In genomic region chr5:122304541-122304940, GRCm38 (mm10) we compare ENCODE assay signal across 12 mouse cellular contexts. TPM values are rescaled to one million over a fixed set of nuclear protein-coding genes. Genes with fewer than 3 reads are reported as not detected.
DNase-seq lines count a peak whose midpoint lies in the region; ATAC-seq and TF ChIP-seq lines count a peak whose summit lies in the region.
"Had no signal": no experiment of that assay in that cellular context is flagged by ENCODE, and none has a peak within 500 bp of the region (broad histone marks: within the 10 kb centered on the region; RNA-seq: fewer than 3 reads in every experiment).

No protein-coding gene starts in this region.

- peaks cover 12% of the 10 kb centered on the region for H3K36me3 ChIP-seq in heart, postnatal 0 days (replicated peaks; ENCODE audit: control insufficient read depth, insufficient read depth, low read length)
- peaks cover 9% of the 10 kb centered on the region; the same call in 1 of the 2 replicates for H3K36me3 ChIP-seq in lung, embryonic 15.5 days
- H3K36me3 ChIP-seq in embryonic facial prominence, embryonic 15.5 days, result peaks cover 8% of the 10 kb centered on the region; the same call in 1 of the 2 replicates
- no peaks in the 10 kb centered on the region; the same call in 1 of the 2 replicates for H3K36me3 ChIP-seq in stomach, embryonic 15.5 days

- no peak for TF ChIP-seq EP300 in heart, postnatal 0 days (IDR thresholded peaks at IDR 0.05; ENCODE audit: low read depth)

- H3K27me3 ChIP-seq in heart, postnatal 0 days (ENCODE audit: control insufficient read depth, insufficient read depth, low read length), result no peaks in the 10 kb centered on the region
- no peaks in the 10 kb centered on the region for H3K27me3 ChIP-seq in lung, embryonic 15.5 days
- no peaks in the 10 kb centered on the region for H3K27me3 ChIP-seq in embryonic facial prominence, embryonic 15.5 days
- no peaks in the 10 kb centered on the region for H3K27me3 ChIP-seq in stomach, embryonic 15.5 days (replicated peaks)

- H3K27ac ChIP-seq in heart, postnatal 0 days (ENCODE audit: low read depth), result peak overlapping the region; percentile 1; the same call in 1 of the 2 replicates
- peak overlapping the region; percentile 47; the same call in 1 of the 2 replicates for H3K27ac ChIP-seq in lung, embryonic 15.5 days
- H3K27ac ChIP-seq in embryonic facial prominence, embryonic 15.5 days (replicated peaks), result peak overlapping the region; percentile 61
- peak overlapping the region; percentile 69 for H3K27ac ChIP-seq in stomach, embryonic 15.5 days

- no peak overlapping the region for H3K9ac ChIP-seq in heart, postnatal 0 days (replicated peaks; ENCODE audit: low read depth, low read length)
- H3K9ac ChIP-seq in lung, embryonic 15.5 days, result no peak overlapping the region
- no peak overlapping the region for H3K9ac ChIP-seq in embryonic facial prominence, embryonic 15.5 days
- H3K9ac ChIP-seq in stomach, embryonic 15.5 days, result no peak overlapping the region

- H3K9me3 ChIP-seq in heart, postnatal 0 days (replicated peaks; ENCODE audit: control insufficient read depth, low read length), result no peaks in the 10 kb centered on the region
- no peaks in the 10 kb centered on the region for H3K9me3 ChIP-seq in lung, embryonic 15.5 days
- H3K9me3 ChIP-seq in embryonic facial prominence, embryonic 15.5 days (replicated peaks), result no peaks in the 10 kb centered on the region
- H3K9me3 ChIP-seq in stomach, embryonic 15.5 days, result no peaks in the 10 kb centered on the region

- no peak overlapping the region for H3K4me3 ChIP-seq in heart, postnatal 0 days (ENCODE audit: low read depth, low read length)
- no peak overlapping the region for H3K4me3 ChIP-seq in lung, embryonic 15.5 days
- no peak overlapping the region for H3K4me3 ChIP-seq in embryonic facial prominence, embryonic 15.5 days (replicated peaks)
- H3K4me3 ChIP-seq in stomach, embryonic 15.5 days (replicated peaks), result no peak overlapping the region

- 45% methylated on average over 6 of the region's 6 CpGs for WGBS in heart, postnatal 0 days
- WGBS in lung, embryonic 15.5 days, result 56% methylated on average over 6 of the region's 6 CpGs
- 64% methylated on average over 6 of the region's 6 CpGs for WGBS in embryonic facial prominence, embryonic 15.5 days
- 52% methylated on average over 6 of the region's 6 CpGs for WGBS in stomach, embryonic 15.5 days

- H3K4me1 ChIP-seq in heart, postnatal 0 days (ENCODE audit: control insufficient read depth, insufficient read depth), result peaks cover 39% of the 10 kb centered on the region
- H3K4me1 ChIP-seq in lung, embryonic 15.5 days, result peaks cover 25% of the 10 kb centered on the region
- peaks cover 36% of the 10 kb centered on the region for H3K4me1 ChIP-seq in embryonic facial prominence, embryonic 15.5 days
- peaks cover 30% of the 10 kb centered on the region for H3K4me1 ChIP-seq in stomach, embryonic 15.5 days

- no peak for TF ChIP-seq CTCF in heart, postnatal 0 days (IDR thresholded peaks at IDR 0.05; ENCODE audit: low read depth)

- H3K4me2 ChIP-seq in heart, postnatal 0 days (ENCODE audit: low read depth, low read length), result no peak overlapping the region
- H3K4me2 ChIP-seq in lung, embryonic 15.5 days, result no peak overlapping the region
- H3K4me2 ChIP-seq in embryonic facial prominence, embryonic 15.5 days (replicated peaks), result no peak overlapping the region
- H3K4me2 ChIP-seq in stomach, embryonic 15.5 days, result no peak overlapping the region

- DNase-seq in heart, postnatal 0 days (ENCODE audit: low spot score), result no peak
- no peak for DNase-seq in heart, adult 9 months (ENCODE audit: low spot score in 2 of 2)
- no peak for DNase-seq in lung, postnatal 14 days
- no peak for DNase-seq in B cell, adult 2 months
- DNase-seq: adrenal gland, adult 8-10 months; gastrocnemius, postnatal 10 days; kidney, adult 18-20 months; liver; thymus, postnatal 36 days had no signal

- no peak for ATAC-seq in heart, postnatal 0 days (ENCODE audit: insufficient read depth, low read depth)
- ATAC-seq in lung, embryonic 15.5 days (ENCODE audit: borderline replicate concordance, extremely low read depth, low FRiP score, low TSS enrichment), result no peak; the same call in 1 of the 2 replicates
- ATAC-seq in embryonic facial prominence, embryonic 15.5 days (ENCODE audit: insufficient number of reproducible peaks, low FRiP score, low TSS enrichment, low read depth), result no peak
- no peak for ATAC-seq in stomach, embryonic 15.5 days (ENCODE audit: insufficient read depth, low FRiP score, low read depth)

RNA-seq across cellular contexts. Expression of gene Pptc7, which starts 20.4 kb away (rescaled TPM):
- total RNA-seq in heart, postnatal 0 days (2014; rRNA removed; ENCODE audit: low replicate concordance), result 33.9 and 40.3 TPM in 2 replicates
- 16.8 and 20.5 TPM in 2 replicates for polyA plus RNA-seq in heart, postnatal 0 days (2015; fragmentation: Nextera tagmentation; extraction: Ambion mirVana)
- polyA plus RNA-seq in lung, embryonic 15.5 days (2015; fragmentation: Nextera tagmentation; extraction: Ambion mirVana), result 7.6 and 8.7 TPM in 2 replicates
- polyA plus RNA-seq in embryonic facial prominence, embryonic 15.5 days (2015; fragmentation: Nextera tagmentation; extraction: Ambion mirVana), result 8.0 and 9.5 TPM in 2 replicates
- polyA plus RNA-seq in stomach, embryonic 15.5 days (2015; fragmentation: Nextera tagmentation; extraction: Ambion mirVana), result 10.5 and 10.6 TPM in 2 replicates

RNA-seq across cellular contexts. Expression of gene Tctn1, which starts 40.3 kb away (rescaled TPM):
- 5.7 and 21.6 TPM in 2 replicates for total RNA-seq in heart, postnatal 0 days (2014; rRNA removed; ENCODE audit: low replicate concordance)
- 2.3 TPM in 2 replicates for polyA plus RNA-seq in heart, postnatal 0 days (2015; fragmentation: Nextera tagmentation; extraction: Ambion mirVana)
- polyA plus RNA-seq in lung, embryonic 15.5 days (2015; fragmentation: Nextera tagmentation; extraction: Ambion mirVana), result 6.3 and 7.0 TPM in 2 replicates
- polyA plus RNA-seq in embryonic facial prominence, embryonic 15.5 days (2015; fragmentation: Nextera tagmentation; extraction: Ambion mirVana), result 6.9 and 7.5 TPM in 2 replicates
- polyA plus RNA-seq in stomach, embryonic 15.5 days (2015; fragmentation: Nextera tagmentation; extraction: Ambion mirVana), result 4.8 and 5.0 TPM in 2 replicates

RNA-seq across cellular contexts. Expression of gene Rad9b, which starts 49.5 kb away (rescaled TPM):
- total RNA-seq in heart, postnatal 0 days (2014; rRNA removed; ENCODE audit: low replicate concordance), result 2.0 and 13.9 TPM in 2 replicates
- 7.5 and 8.2 TPM in 2 replicates for polyA plus RNA-seq in heart, postnatal 0 days (2015; fragmentation: Nextera tagmentation; extraction: Ambion mirVana)
- polyA plus RNA-seq in lung, embryonic 15.5 days (2015; fragmentation: Nextera tagmentation; extraction: Ambion mirVana), result 7.7 and 9.2 TPM in 2 replicates
- polyA plus RNA-seq in embryonic facial prominence, embryonic 15.5 days (2015; fragmentation: Nextera tagmentation; extraction: Ambion mirVana), result 11.4 and 11.5 TPM in 2 replicates
- polyA plus RNA-seq in stomach, embryonic 15.5 days (2015; fragmentation: Nextera tagmentation; extraction: Ambion mirVana), result 11.4 and 13.8 TPM in 2 replicates

RNA-seq across cellular contexts. Expression of gene Vps29, which starts 49.6 kb away (rescaled TPM):
- 84.0 and 92.5 TPM in 2 replicates for total RNA-seq in heart, postnatal 0 days (2014; rRNA removed; ENCODE audit: low replicate concordance)
- 184 and 206 TPM in 2 replicates for polyA plus RNA-seq in heart, postnatal 0 days (2015; fragmentation: Nextera tagmentation; extraction: Ambion mirVana)
- 211 and 224 TPM in 2 replicates for polyA plus RNA-seq in lung, embryonic 15.5 days (2015; fragmentation: Nextera tagmentation; extraction: Ambion mirVana)
- 178 and 184 TPM in 2 replicates for polyA plus RNA-seq in embryonic facial prominence, embryonic 15.5 days (2015; fragmentation: Nextera tagmentation; extraction: Ambion mirVana)
- polyA plus RNA-seq in stomach, embryonic 15.5 days (2015; fragmentation: Nextera tagmentation; extraction: Ambion mirVana), result 218 and 229 TPM in 2 replicates

Comparison
In these comparisons a context has a peak if more than half of its experiments do, and no peak if none do; other contexts are left out.
1. H3K27ac ChIP-seq: peak in every context shown above with its lines; median percentile 69 in stomach, embryonic 15.5 days; 61 in embryonic facial prominence, embryonic 15.5 days; 47 in lung, embryonic 15.5 days; 1 in heart, postnatal 0 days.